Mouse (Mus musculus) liver, adult 2 months (tissue): ENCODE measurements at regions not wholly inside any gene's neighbourhood (a gene's known extent, or its start where the extent isn't known, plus 50 kb on each side); places are given as distances from the start of the nearest gene placed in this dataset.
A peak's percentile ranks its signal among the peaks of the same experiment; 100 is the strongest.

Experiments used
- DNase-seq: peaks from one replicate; pipeline ENCODE4 v3.0.0-alpha.2; 2011; ENCODE audit warnings: low read depth, low spot score; ENCODE audit errors: extremely low read depth
- H3K27ac ChIP-seq: fragments of 200-500 bp; replicated peaks from 2 replicates; pipeline ENCODE4 v1.5.1; 2012; ENCODE audit warnings: low read depth, mild to moderate bottlenecking, control low read depth, inconsistent platforms, low read length; ENCODE audit not compliant: insufficient read depth
- H3K27me3 ChIP-seq: fragments of 200-500 bp; 2 replicates; pipeline ENCODE4 v1.6.1; 2012; ENCODE audit warnings: mild to moderate bottlenecking, moderate library complexity, low read length, inconsistent platforms; ENCODE audit not compliant: control insufficient read depth, insufficient read depth
- H3K36me3 ChIP-seq: fragments of 200-500 bp; 2 replicates; pipeline ENCODE4 v1.6.1; 2012; ENCODE audit warnings: low read length, inconsistent platforms; ENCODE audit not compliant: control insufficient read depth, insufficient read depth
- H3K4me1 ChIP-seq: fragments of 200-500 bp; 2 replicates; pipeline ENCODE4 v1.6.1; 2011; ENCODE audit warnings: low read length; ENCODE audit not compliant: control insufficient read depth, insufficient read depth
- H3K4me3 ChIP-seq: fragments of 200-500 bp; 2 replicates; pipeline ENCODE4 v1.5.1; 2011; ENCODE audit warnings: low read depth, mild to moderate bottlenecking, control low read depth, low read length, moderate library complexity; ENCODE audit not compliant: insufficient read depth
- H3K79me2 ChIP-seq: fragments of 200-500 bp; 2 replicates; pipeline ENCODE4 v1.6.1; 2012; ENCODE audit warnings: inconsistent platforms, mild to moderate bottlenecking, low read length, moderate library complexity; ENCODE audit not compliant: control insufficient read depth, insufficient read depth
- H3K9ac ChIP-seq: fragments of 200-500 bp; 2 replicates; pipeline ENCODE4 v1.6.1; 2012; ENCODE audit warnings: low read depth, mild to moderate bottlenecking, control low read depth, inconsistent platforms, low read length
- CTCF ChIP-seq: fragments of 200-500 bp; IDR thresholded peaks from 2 replicates; pipeline ENCODE4 v1.5.1; 2011; ENCODE audit warnings: low read depth, low read length, control low read depth
- POLR2A ChIP-seq: fragments of 200-500 bp; IDR thresholded peaks from 2 replicates; pipeline ENCODE4 v1.6.1; 2011; ENCODE audit warnings: low read length, control low read depth; ENCODE audit not compliant: insufficient read depth; ENCODE audit errors: extremely low read depth
- WGBS: fragments of 180-500 bp; shearing (Covaris S2); methylation state at CpG from one replicate; pipeline ENCODE4 v1.1.7; 2018; 5-methylcytosine and 5-hydroxymethylcytosine counted together

DNA sequence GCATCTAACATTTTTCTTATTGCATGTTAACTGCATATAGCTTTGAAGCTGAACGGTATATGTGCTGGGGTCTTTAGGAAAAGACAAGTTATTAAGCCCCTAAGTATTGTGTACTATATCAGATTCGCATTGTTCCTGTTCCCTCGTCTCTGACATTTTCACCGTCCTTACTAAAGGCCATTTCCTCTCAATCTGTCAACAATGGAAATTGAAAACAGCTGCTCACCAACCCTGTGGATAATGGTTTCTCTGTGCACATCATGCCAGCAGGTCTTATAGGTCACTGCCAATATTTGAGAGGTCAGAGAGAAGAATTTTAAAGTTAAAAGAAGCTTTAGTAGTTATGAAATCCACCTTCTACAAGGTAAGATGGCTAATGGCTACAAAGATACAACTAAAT lies 797.4 kb upstream of the Impad1 start:
- WGBS: 63% methylated on average over 4 of the region's 4 CpGs
- H3K27me3 ChIP-seq: no peaks in the 10 kb centered on the region
- no peaks in the 10 kb centered on the region for H3K36me3 ChIP-seq
- H3K9ac ChIP-seq: no peak overlapping the region
- H3K4me1 ChIP-seq: no peaks in the 10 kb centered on the region
- no peak for DNase-seq
- H3K79me2 ChIP-seq: no peaks in the 10 kb centered on the region
- TF ChIP-seq CTCF (no peak), POLR2A (no peak)
- H3K27ac ChIP-seq: no peak overlapping the region
- no peak overlapping the region for H3K4me3 ChIP-seq

GRCm38 (mm10) chr4:5587465-5587864 lies 794.3 kb upstream of the Impad1 start:
- Histone ChIP-seq H3K4me3 (no peak overlapping the region), H3K36me3 (no peaks in the 10 kb centered on the region), H3K27ac (no peak overlapping the region), H3K9ac (no peak overlapping the region), H3K27me3 (no peaks in the 10 kb centered on the region), H3K4me1 (no peaks in the 10 kb centered on the region), H3K79me2 (no peaks in the 10 kb centered on the region)
- peak; percentile 87 for DNase-seq
- 17% methylated on average over 4 of the region's 4 CpGs for WGBS
- TF ChIP-seq CTCF (no peak), POLR2A (no peak)

DNA sequence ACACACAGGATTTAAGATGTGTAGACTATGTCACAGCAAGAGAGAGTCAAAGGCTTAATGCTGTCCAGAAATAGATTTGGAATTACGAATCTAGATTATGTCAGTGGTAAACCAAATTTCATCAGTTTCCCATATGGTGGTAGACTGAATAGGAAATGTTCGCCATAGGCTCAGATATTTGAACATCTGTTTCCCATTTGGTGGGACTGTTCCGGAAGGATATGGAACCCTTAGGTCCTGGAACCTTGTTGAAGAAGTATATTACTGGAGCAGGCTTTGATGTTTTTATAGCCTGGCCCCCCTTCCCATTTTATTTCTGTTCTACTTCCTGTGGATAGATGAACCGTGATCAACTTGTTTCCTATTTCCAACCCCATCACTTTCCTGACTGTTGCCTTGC lies 792.0 kb upstream of the Impad1 start:
- H3K36me3 ChIP-seq: no peaks in the 10 kb centered on the region
- no peak overlapping the region for H3K4me3 ChIP-seq
- 85% methylated on average over 4 of the region's 4 CpGs for WGBS
- no peak overlapping the region for H3K9ac ChIP-seq
- H3K79me2 ChIP-seq: no peaks in the 10 kb centered on the region
- TF ChIP-seq POLR2A: no peak
- no peak for TF ChIP-seq CTCF
- no peak for DNase-seq
- no peaks in the 10 kb centered on the region for H3K27me3 ChIP-seq
- no peak overlapping the region for H3K27ac ChIP-seq
- no peaks in the 10 kb centered on the region for H3K4me1 ChIP-seq

DNA sequence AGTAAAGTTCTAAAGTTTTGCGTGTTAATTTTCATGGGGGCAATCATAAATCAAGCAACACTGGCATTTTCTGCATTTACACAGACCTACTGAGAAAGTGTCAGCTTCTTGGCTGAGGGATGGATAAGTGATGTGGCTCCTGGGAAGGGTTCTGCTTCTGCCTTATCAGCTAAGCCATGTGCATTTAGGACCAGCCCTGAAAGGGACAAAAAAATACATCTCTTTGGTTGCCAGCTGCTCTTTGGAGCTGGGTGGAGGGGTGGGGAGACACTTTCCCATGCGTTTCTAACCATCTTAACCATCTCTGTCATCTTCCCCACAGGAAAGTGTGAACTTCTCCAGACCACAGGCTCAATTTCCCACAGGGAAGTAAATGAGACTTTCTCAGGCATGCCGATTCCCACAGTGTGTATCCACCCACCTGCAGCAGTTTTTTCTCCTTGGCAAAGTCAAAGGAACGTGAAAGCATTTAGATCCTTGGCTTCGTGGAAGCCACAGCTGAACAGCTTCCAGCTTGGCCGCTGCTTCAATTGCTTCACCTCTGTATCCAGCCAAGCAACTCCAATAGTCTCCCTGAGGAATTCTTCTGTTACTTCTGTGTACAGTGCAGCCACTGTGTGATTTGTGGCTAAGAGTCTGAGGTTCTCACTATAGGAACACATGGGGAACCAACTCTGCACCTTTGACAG lies 791.0 kb upstream of the Impad1 start:
- no peaks in the 10 kb centered on the region for H3K36me3 ChIP-seq
- no peaks in the 10 kb centered on the region for H3K79me2 ChIP-seq
- no peak overlapping the region for H3K9ac ChIP-seq
- DNase-seq: no peak
- H3K27me3 ChIP-seq: no peaks in the 10 kb centered on the region
- 65% methylated on average over 6 of the region's 6 CpGs for WGBS
- H3K4me1 ChIP-seq: no peaks in the 10 kb centered on the region
- no peak overlapping the region for H3K4me3 ChIP-seq
- TF ChIP-seq POLR2A (no peak), CTCF (no peak)
- H3K27ac ChIP-seq: no peak overlapping the region

GRCm38 (mm10) chr4:5568076-5568475 lies 774.9 kb upstream of the Impad1 start:
- H3K4me1 ChIP-seq: no peaks in the 10 kb centered on the region
- no peak overlapping the region for H3K4me3 ChIP-seq
- DNase-seq: no peak
- H3K27ac ChIP-seq: no peak overlapping the region
- no peaks in the 10 kb centered on the region for H3K27me3 ChIP-seq
- TF ChIP-seq CTCF (no peak), POLR2A (no peak)
- H3K79me2 ChIP-seq: no peaks in the 10 kb centered on the region
- no peak overlapping the region for H3K9ac ChIP-seq
- H3K36me3 ChIP-seq: no peaks in the 10 kb centered on the region

DNA sequence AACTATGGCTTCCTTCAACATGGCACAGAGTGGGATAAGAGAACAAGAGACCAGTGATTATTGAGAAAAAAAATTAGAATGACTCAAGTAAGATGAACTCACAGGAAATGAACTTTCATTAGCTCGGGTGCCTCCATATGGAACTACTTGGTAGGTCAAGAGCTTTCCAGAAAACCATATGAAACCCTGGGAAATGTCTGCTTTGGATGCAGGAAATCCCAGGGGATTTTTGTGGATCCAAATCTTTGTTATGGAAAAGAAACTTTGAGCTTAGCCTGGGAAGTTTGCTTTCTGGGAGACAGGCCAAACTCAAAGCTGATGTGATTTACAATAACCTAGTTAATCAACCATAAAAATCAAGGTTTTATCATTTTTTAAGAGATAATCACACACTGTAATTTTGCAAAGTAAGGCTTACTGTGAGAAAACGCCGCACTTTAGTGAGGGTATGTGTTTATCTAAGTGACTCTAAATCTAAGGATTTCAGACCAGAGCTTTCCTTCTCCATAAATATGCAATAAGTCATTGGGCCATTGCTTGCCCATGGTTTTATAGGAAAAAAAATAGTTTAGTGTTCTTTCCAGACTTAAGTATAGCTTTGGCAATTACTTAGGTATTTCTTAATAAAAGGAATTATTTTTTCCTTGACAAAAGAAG lies 767.0 kb upstream of the Impad1 start:
- WGBS: 81% methylated on average over 3 of the region's 3 CpGs

More for the DNA sequence above, 767.0 kb upstream of the Impad1 start:
- Histone ChIP-seq H3K79me2 (no peaks in the 10 kb centered on the region), H3K4me3 (no peak overlapping the region), H3K27ac (no peak overlapping the region), H3K4me1 (no peaks in the 10 kb centered on the region), H3K9ac (no peak overlapping the region), H3K36me3 (no peaks in the 10 kb centered on the region), H3K27me3 (no peaks in the 10 kb centered on the region)
- no peak for TF ChIP-seq POLR2A
- TF ChIP-seq CTCF: no peak
- DNase-seq: no peak
